Mouse (Mus musculus) liver, postnatal 0 days (tissue): ENCODE results near the gene Dnajc30. TPM values are rescaled to one million over a fixed set of nuclear protein-coding genes. Genes with fewer than 3 reads are reported as not detected.
"Not testable (repeated sequence)": the region's sequence is repeated elsewhere in the genome, so short reads cannot be mapped to it uniquely, and the experiment has no call there.

ENCODE experiments used
- ATAC-seq: fragments of 200-750 bp; cut with Nextera tagmentation; 2 replicates; pipeline ENCODE4 v1.8.0; 2017; ENCODE audit warnings: mild to moderate bottlenecking, moderate library complexity
- DNase-seq: peaks from one replicate; pipeline ENCODE4 v3.0.0-alpha.2; 2016
- H3K27ac ChIP-seq: fragments of 300-500 bp; sonication (generic); 2 replicates; pipeline ENCODE4 v1.5.1; 2014; ENCODE audit warnings: antibody characterized with exemption, moderate library complexity, mild to moderate bottlenecking, low read depth
- H3K27me3 ChIP-seq: fragments of 300-500 bp; sonication (generic); 2 replicates; pipeline ENCODE4 v1.6.1; 2014; ENCODE audit warnings: low read length, control low read depth, mixed read lengths; ENCODE audit not compliant: insufficient read depth
- H3K36me3 ChIP-seq: fragments of 300-500 bp; sonication (generic); replicated peaks from 2 replicates; pipeline ENCODE4 v1.6.1; 2014; ENCODE audit warnings: mild to moderate bottlenecking, control low read depth, low read length, moderate library complexity, mixed read lengths; ENCODE audit not compliant: insufficient read depth
- H3K4me1 ChIP-seq: fragments of 300-500 bp; sonication (generic); 2 replicates; pipeline ENCODE4 v1.6.1; 2014; ENCODE audit warnings: antibody characterized with exemption, mild to moderate bottlenecking, control low read depth; ENCODE audit not compliant: insufficient read depth
- H3K4me2 ChIP-seq: fragments of 300-500 bp; sonication (generic); 2 replicates; pipeline ENCODE4 v1.6.1; 2014; ENCODE audit warnings: low read depth, mild to moderate bottlenecking, low read length, moderate library complexity, mixed read lengths
- H3K4me3 ChIP-seq: fragments of 300-500 bp; sonication (generic); 2 replicates; pipeline ENCODE4 v1.5.1; 2014; ENCODE audit warnings: low read depth, low read length
- H3K9ac ChIP-seq: fragments of 300-500 bp; sonication (generic); replicated peaks from 2 replicates; pipeline ENCODE4 v1.6.1; 2014; ENCODE audit warnings: mild to moderate bottlenecking, moderate library complexity
- H3K9me3 ChIP-seq: fragments of 300-500 bp; sonication (generic); 2 replicates; pipeline ENCODE4 v1.6.1; 2016; ENCODE audit warnings: mild to moderate bottlenecking, control low read depth, low read length, mixed read lengths
- CTCF ChIP-seq: sonication (generic); IDR thresholded peaks from 2 replicates; pipeline ENCODE4 v1.5.1; 2016; ENCODE audit warnings: antibody characterized with exemption, low read depth
- EP300 ChIP-seq: IDR thresholded peaks from 2 replicates; pipeline ENCODE4 v1.6.1; 2016; ENCODE audit warnings: antibody characterized with exemption, low read depth, mild to moderate bottlenecking
- WGBS: fragments of 180-500 bp; shearing (Covaris S2); extraction: QIAGEN DNeasy Blood & Tissue Kit; methylation state at CpG from one replicate; pipeline ENCODE4 v1.1.7; 2014; ENCODE audit not compliant: insufficient replicate concordance; 5-methylcytosine and 5-hydroxymethylcytosine counted together
- polyA plus RNA-seq: library from polyadenylated mRNA; unstranded; fragments of >200 nt; fragmentation: Nextera tagmentation; extraction: Ambion mirVana; gene quantifications from 2 replicates; pipeline ENCODE4 v1.2.1, GENCODE M21; 2015

The Dnajc30 gene
- polyA plus RNA-seq, 1 experiment from 2014 or later: 28.7 TPM

- Histone ChIP-seq H3K4me2 (no peak overlapping the region), H3K4me3 (no peak overlapping the region), H3K9me3 (no peaks in the 10 kb centered on the region), H3K4me1 (peaks cover 15% of the 10 kb centered on the region), H3K9ac (no peak overlapping the region), H3K27me3 (no peaks in the 10 kb centered on the region), H3K36me3 (peaks cover 5% of the 10 kb centered on the region; the same call in 1 of the 2 replicates), H3K27ac (no peak overlapping the region)
- TF ChIP-seq CTCF (no peak), EP300 (no peak)
- WGBS: 63% methylated on average over 3 of the region's 3 CpGs
- ATAC-seq (no peak), DNase-seq (no peak)
These were observed 19.4 kb upstream of the Dnajc30 start for GRCm38 (mm10) chr5:135044575-135044974.

- TF ChIP-seq EP300 (no peak), CTCF (no peak)
- H3K4me3 ChIP-seq: no peak overlapping the region
- DNase-seq (no peak), ATAC-seq (no peak)
- H3K36me3 ChIP-seq: peaks cover 7% of the 10 kb centered on the region
- H3K27ac ChIP-seq: no peak overlapping the region
- WGBS: 77% methylated on average over 5 of the region's 5 CpGs
- no peaks in the 10 kb centered on the region for H3K9me3 ChIP-seq
- no peaks in the 10 kb centered on the region for H3K4me1 ChIP-seq
- H3K4me2 ChIP-seq: no peak overlapping the region
- no peaks in the 10 kb centered on the region for H3K27me3 ChIP-seq
- no peak overlapping the region for H3K9ac ChIP-seq
These were observed 15.5 kb upstream of the Dnajc30 start for GRCm38 (mm10) chr5:135048539-135048938.

- H3K4me3 ChIP-seq, ATAC-seq, DNase-seq, H3K9ac ChIP-seq, H3K9me3 ChIP-seq, H3K4me2 ChIP-seq, H3K27ac ChIP-seq, H3K4me1 ChIP-seq, H3K27me3 ChIP-seq: not testable (repeated sequence)
- peaks cover 14% of the 10 kb centered on the region for H3K36me3 ChIP-seq
- WGBS: 75% methylated on average over 6 of the region's 6 CpGs
These were observed 14.7 kb upstream of the Dnajc30 start for GRCm38 (mm10) chr5:135049268-135049667.

GRCm38 (mm10) chr5:135053356-135053755, 10.6 kb upstream of the Dnajc30 start:
- no peaks in the 10 kb centered on the region for H3K27me3 ChIP-seq
- DNase-seq (no peak), ATAC-seq (no peak)
- no peak overlapping the region for H3K4me2 ChIP-seq
- peaks cover 26% of the 10 kb centered on the region for H3K36me3 ChIP-seq
- H3K4me1 ChIP-seq: no peaks in the 10 kb centered on the region
- TF ChIP-seq EP300: no peak
- no peak for TF ChIP-seq CTCF
- H3K9me3 ChIP-seq: no peaks in the 10 kb centered on the region
- no peak overlapping the region for H3K4me3 ChIP-seq
- 80% methylated on average over 12 of the region's 12 CpGs for WGBS
- no peak overlapping the region for H3K27ac ChIP-seq
- H3K9ac ChIP-seq: no peak overlapping the region

- no peak for DNase-seq
- H3K27ac ChIP-seq: peak overlapping the region; percentile 74
- peak; percentile 54 for ATAC-seq
- peaks cover 20% of the 10 kb centered on the region for H3K36me3 ChIP-seq
- WGBS: under 1% methylated on average over 39 of the region's 40 CpGs
- H3K4me1 ChIP-seq: peaks cover 10% of the 10 kb centered on the region
- peak overlapping the region; percentile 98 for H3K4me2 ChIP-seq
- peak overlapping the region; percentile 91 for H3K9ac ChIP-seq
- TF ChIP-seq EP300 (no peak), CTCF (no peak)
- H3K27me3 ChIP-seq: no peaks in the 10 kb centered on the region
- 0 out of 2 replicates have a peak, but pooled peaks cover 2% of the 10 kb centered on the region for H3K9me3 ChIP-seq
- H3K4me3 ChIP-seq: peak overlapping the region; percentile 87
These were observed 372 bp downstream of the Dnajc30 start for GRCm38 (mm10) chr5:135064382-135064766.

GRCm38 (mm10) chr5:135064909-135065446, 976 bp downstream of the Dnajc30 start, which contains the start of gene Bud23:
TSS of gene Bud23 (minus strand) at chr5:135064959.
- H3K27me3 ChIP-seq, H3K9me3 ChIP-seq, DNase-seq, ATAC-seq, H3K4me1 ChIP-seq: not testable (repeated sequence)
- 66% methylated on average over 8 of the region's 9 CpGs for WGBS
- Histone ChIP-seq H3K9ac (peak within 1 kb of the TSS; percentile 91), H3K4me3 (peak within 1 kb of the TSS; percentile 87), H3K4me2 (peak within 1 kb of the TSS; percentile 98), H3K36me3 (peaks cover 16% of the 10 kb centered on the region), H3K27ac (peak within 1 kb of the TSS; percentile 74)

- Histone ChIP-seq H3K9me3 (0 out of 2 replicates have a peak, but pooled peaks cover 2% of the 10 kb centered on the region), H3K36me3 (peaks cover 6% of the 10 kb centered on the region), H3K4me2 (peak overlapping the region; percentile 98), H3K27ac (no peak overlapping the region), H3K27me3 (no peaks in the 10 kb centered on the region), H3K4me1 (peaks cover 10% of the 10 kb centered on the region), H3K9ac (no peak overlapping the region), H3K4me3 (no peak overlapping the region)
- TF ChIP-seq EP300 (no peak), CTCF (no peak)
- 86% methylated on average over 3 of the region's 3 CpGs for WGBS
- ATAC-seq (no peak), DNase-seq (no peak)
These were observed 2.0 kb downstream of the Dnajc30 start for GRCm38 (mm10) chr5:135066008-135066407.
